Mouse (Mus musculus) cerebellum, adult 2 months (tissue): ENCODE data around the gene 4930402H24Rik.

Experiments
- CTCF ChIP-seq: fragments of 200-500 bp; IDR thresholded peaks from 2 replicates; pipeline ENCODE4 v1.5.1; 2011; ENCODE audit warnings: low read depth, mild to moderate bottlenecking, control low read depth, low read length, moderate library complexity, borderline replicate concordance; ENCODE audit not compliant: insufficient read depth
- POLR2A ChIP-seq: fragments of 200-500 bp; IDR thresholded peaks from 2 replicates; pipeline ENCODE4 v1.6.1; 2011; ENCODE audit warnings: low read length, control low read depth, borderline replicate concordance; ENCODE audit not compliant: insufficient read depth

GRCm38 (mm10) chr2:130914873-130915272 is 8.7 kb upstream of the 4930402H24Rik start:
- TF ChIP-seq CTCF (no peak), POLR2A (no peak)
